Mouse (Mus musculus): Measurements from ENCODE around the gene Mecp2.

The Mecp2 gene

DNA sequence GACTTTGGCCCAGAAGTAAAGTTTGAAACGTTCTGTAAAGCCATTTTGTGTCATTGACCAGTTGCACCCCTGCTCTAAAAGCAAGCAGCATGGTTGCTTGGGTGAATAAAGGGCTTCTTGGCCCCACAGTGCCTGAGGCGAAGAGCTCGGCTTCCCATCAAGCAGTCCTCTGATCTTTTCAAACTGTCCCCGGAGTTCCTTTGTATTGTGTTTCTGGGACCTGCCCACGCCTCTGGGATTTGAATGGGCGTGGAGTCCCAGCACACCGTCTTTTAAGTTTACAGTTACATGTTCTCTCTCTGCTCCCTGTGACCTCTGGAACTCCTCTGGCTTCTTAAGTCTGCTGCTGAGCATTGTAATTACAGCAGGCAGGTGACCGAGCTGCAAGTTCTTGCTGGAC is 127.1 kb downstream of the Mecp2 start:
- no peak for DNase-seq (ENCODE audit: low read depth)

- DNase-seq (ENCODE audit: low read depth): no peak
These were observed 128.8 kb downstream of the Mecp2 start for GRCm38 (mm10) chrX:74006401-74006800.

- DNase-seq (ENCODE audit: low read depth): no peak
These were observed 131.5 kb downstream of the Mecp2 start for GRCm38 (mm10) chrX:74003644-74004043.

DNA sequence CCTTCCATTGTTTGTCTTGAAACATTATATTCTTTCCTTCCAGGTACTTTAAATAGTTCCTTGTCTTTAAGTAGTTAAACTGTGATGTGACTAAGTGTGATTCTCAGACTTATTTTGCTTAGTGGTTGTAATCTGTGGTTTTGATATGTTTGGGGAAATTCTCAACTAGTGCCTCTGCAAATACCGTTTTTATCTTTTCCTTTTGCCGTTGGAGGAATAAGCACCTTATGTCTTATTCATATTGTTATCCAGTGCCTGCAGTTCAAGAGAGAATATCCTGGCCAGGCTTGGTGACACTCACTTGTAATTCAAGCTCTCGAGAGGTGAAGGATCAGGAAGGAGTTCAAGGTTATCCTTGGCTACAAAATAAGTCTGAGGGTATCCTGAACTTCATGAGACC is 134.1 kb downstream of the Mecp2 start:
- peak; percentile 9 for DNase-seq (ENCODE audit: low read depth)

DNA sequence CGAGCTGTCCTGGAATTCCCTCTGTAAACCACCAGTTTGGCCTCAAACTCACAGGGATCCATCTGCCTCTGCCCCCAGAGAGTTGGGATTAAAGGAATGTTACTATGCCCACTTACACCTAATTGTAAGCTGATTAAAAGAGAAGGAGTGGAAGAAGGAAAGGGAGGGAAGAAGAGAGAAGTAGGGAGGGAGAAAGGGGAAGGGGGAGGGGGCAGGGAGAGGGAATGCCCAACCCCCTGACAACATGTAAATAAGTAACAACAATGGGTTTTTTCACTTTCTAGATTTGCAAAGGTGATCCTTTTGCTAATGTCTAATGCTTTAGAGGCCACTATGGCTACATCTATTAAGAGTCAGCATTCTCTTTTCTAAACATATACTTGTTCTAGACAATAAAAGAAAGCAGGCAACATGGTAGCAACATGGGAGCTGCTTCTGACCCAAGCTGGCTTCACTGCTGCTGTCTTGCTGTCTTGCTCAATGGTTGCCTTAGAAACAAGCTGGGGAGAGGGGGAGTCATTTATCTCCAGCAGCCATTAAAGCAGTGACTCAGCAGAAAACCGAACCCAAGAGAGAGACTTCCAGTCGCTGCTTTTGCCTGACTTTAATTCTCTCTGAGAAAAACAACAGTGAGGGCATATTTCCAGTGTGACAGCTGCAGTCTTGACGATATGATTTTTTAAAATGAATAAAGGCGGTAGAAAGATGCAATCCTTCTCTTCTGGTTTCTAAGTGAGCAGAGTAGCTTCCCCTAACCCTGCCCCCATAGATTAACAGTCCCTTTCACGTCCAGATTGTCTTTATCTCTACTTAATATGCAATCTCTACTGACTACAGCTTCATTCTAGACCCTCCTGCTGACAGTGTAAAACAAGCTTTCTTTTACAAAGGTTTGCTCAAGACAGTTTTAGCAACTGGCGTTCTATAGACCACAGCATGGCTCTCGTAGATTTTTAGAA is 136.0 kb downstream of the Mecp2 start:
- no peak for DNase-seq (ENCODE audit: low read depth)

DNA sequence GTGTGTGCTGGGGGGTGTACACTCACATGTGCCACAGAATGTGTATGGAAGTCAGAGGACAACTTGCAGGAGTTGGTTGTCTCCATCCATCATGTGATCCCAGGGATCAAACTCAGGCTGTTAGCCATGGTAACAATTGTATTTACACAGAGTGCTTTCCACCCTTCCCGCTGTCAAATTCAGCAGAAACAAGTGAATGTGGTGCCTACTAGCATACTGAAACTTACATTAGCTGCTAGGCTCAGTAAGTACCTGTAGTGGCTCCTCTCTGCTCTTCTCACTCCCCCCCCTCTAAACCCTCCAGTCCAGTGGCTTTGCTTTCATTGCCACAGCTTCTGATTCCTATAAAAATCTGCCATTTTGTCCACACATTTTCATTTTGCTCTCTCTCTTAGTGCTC is 157.4 kb downstream of the Mecp2 start:
- no peak for DNase-seq (ENCODE audit: low read depth)

Measured in induced T-regulatory cell, adult 2 months (primary cell).